Mouse (Mus musculus) forebrain, embryonic 12.5 days (tissue): ENCODE measurements at regions not wholly inside any gene's neighbourhood (a gene's known extent, or its start where the extent isn't known, plus 50 kb on each side); places are given as distances from the start of the nearest gene placed in this dataset.

Source experiments
- ATAC-seq: fragments of 200-750 bp; cut with Nextera tagmentation; 2 replicates; pipeline ENCODE4 v1.8.0; 2017; ENCODE audit warnings: moderate TSS enrichment; ENCODE audit not compliant: low FRiP score
- H3K27ac ChIP-seq: fragments of 300-500 bp; sonication (generic); 2 replicates; pipeline ENCODE4 v1.5.1; 2016; ENCODE audit warnings: mild to moderate bottlenecking
- H3K27me3 ChIP-seq: fragments of 300-500 bp; sonication (generic); 2 replicates; pipeline ENCODE4 v1.6.1; 2016; ENCODE audit warnings: mild to moderate bottlenecking
- H3K36me3 ChIP-seq: fragments of 300-500 bp; sonication (generic); replicated peaks from 2 replicates; pipeline ENCODE4 v1.6.1; 2016; ENCODE audit warnings: mild to moderate bottlenecking
- H3K4me1 ChIP-seq: fragments of 300-500 bp; sonication (generic); 2 replicates; pipeline ENCODE4 v1.6.1; 2016
- H3K4me2 ChIP-seq: fragments of 300-500 bp; sonication (generic); 2 replicates; pipeline ENCODE4 v1.6.1; 2016; ENCODE audit warnings: mild to moderate bottlenecking, moderate library complexity
- H3K4me3 ChIP-seq: fragments of 300-500 bp; sonication (generic); replicated peaks from 2 replicates; pipeline ENCODE4 v1.5.1; 2016; ENCODE audit warnings: mild to moderate bottlenecking
- H3K9ac ChIP-seq: fragments of 300-500 bp; sonication (generic); 2 replicates; pipeline ENCODE4 v1.6.1; 2016; ENCODE audit warnings: mild to moderate bottlenecking
- H3K9me3 ChIP-seq: fragments of 300-500 bp; sonication (generic); 2 replicates; pipeline ENCODE4 v1.6.1; 2016
- WGBS: fragments of 180-500 bp; shearing (Covaris S2); methylation state at CpG from one replicate; pipeline ENCODE4 v1.1.7; 2016; 5-methylcytosine and 5-hydroxymethylcytosine counted together

DNA sequence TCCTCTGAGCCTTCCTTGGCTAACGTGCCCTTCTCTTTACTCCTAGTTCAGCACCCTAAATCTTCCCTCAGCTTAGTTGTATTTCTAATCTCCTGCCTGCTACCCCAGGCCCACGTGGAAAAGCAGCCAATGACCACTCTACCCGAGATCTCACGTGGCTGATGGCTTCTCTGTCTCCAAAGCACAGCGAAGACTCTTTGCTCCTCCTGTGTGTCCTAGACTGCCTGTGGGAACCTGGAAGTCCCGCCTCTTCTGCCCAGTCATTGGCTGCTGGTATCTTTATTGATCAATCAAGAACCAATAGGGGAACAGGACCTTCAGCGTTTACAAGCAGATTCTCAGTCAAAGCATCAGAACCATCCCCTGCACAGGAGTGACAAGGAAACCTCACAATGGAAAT lies 54.8 kb downstream of the Gm19935 start:
- Histone ChIP-seq H3K4me1 (peaks cover 13% of the 10 kb centered on the region), H3K4me2 (no peak overlapping the region), H3K4me3 (no peak overlapping the region), H3K36me3 (no peaks in the 10 kb centered on the region), H3K9me3 (no peaks in the 10 kb centered on the region), H3K27me3 (no peaks in the 10 kb centered on the region), H3K9ac (no peak overlapping the region), H3K27ac (peak overlapping the region; percentile 59)
- WGBS = 81% methylated on average over 7 of the region's 7 CpGs
- ATAC-seq = no peak; the same call in 1 of the 2 replicates

DNA sequence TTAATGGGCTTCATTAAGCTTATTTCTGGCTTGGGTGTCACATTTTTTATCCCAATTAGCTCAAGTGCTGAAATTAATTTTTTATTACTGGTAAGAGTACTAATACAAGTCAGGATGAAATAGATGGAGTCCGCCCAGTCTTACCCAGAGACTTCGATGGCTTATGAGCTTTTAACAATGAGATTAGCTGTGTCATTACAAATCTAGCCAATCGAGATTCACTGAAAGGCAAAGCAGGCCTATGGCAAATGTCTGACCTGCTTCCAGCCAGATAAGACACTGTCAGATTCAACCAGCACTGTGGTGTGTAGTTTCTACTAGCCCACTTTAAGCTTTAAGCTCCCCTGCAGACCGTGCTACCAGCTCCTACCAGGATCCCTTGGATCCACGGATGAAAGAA lies 55.2 kb downstream of the Gm19935 start:
- H3K27ac ChIP-seq = peak overlapping the region; percentile 59
- H3K27me3 ChIP-seq = no peaks in the 10 kb centered on the region
- 52% methylated on average over 5 of the region's 5 CpGs for WGBS
- no peaks in the 10 kb centered on the region for H3K36me3 ChIP-seq
- H3K9ac ChIP-seq = no peak overlapping the region
- H3K4me1 ChIP-seq = peaks cover 13% of the 10 kb centered on the region
- H3K4me2 ChIP-seq = no peak overlapping the region
- peak; percentile 36; the same call in 1 of the 2 replicates for ATAC-seq
- H3K9me3 ChIP-seq = no peaks in the 10 kb centered on the region
- no peak overlapping the region for H3K4me3 ChIP-seq

GRCm38 (mm10) chr8:90761446-90761845 lies 55.7 kb downstream of the Gm19935 start:
- H3K9me3 ChIP-seq = no peaks in the 10 kb centered on the region
- ATAC-seq = peak; percentile 76
- H3K4me2 ChIP-seq = no peak overlapping the region
- no peak overlapping the region for H3K9ac ChIP-seq
- peaks cover 13% of the 10 kb centered on the region for H3K4me1 ChIP-seq
- no peak overlapping the region for H3K4me3 ChIP-seq
- H3K27me3 ChIP-seq = no peaks in the 10 kb centered on the region
- 31% methylated on average over 4 of the region's 4 CpGs for WGBS
- H3K27ac ChIP-seq = no peak overlapping the region
- no peaks in the 10 kb centered on the region for H3K36me3 ChIP-seq

GRCm38 (mm10) chr8:90759531-90759930 lies 57.7 kb downstream of the Gm19935 start:
- H3K4me2 ChIP-seq = no peak overlapping the region
- ATAC-seq = no peak
- no peaks in the 10 kb centered on the region for H3K36me3 ChIP-seq
- H3K9me3 ChIP-seq = no peaks in the 10 kb centered on the region
- no peak overlapping the region for H3K27ac ChIP-seq
- H3K27me3 ChIP-seq = no peaks in the 10 kb centered on the region
- no peak overlapping the region for H3K4me3 ChIP-seq
- WGBS = 46% methylated on average over 9 of the region's 9 CpGs
- no peak overlapping the region for H3K9ac ChIP-seq
- H3K4me1 ChIP-seq = peaks cover 13% of the 10 kb centered on the region

DNA sequence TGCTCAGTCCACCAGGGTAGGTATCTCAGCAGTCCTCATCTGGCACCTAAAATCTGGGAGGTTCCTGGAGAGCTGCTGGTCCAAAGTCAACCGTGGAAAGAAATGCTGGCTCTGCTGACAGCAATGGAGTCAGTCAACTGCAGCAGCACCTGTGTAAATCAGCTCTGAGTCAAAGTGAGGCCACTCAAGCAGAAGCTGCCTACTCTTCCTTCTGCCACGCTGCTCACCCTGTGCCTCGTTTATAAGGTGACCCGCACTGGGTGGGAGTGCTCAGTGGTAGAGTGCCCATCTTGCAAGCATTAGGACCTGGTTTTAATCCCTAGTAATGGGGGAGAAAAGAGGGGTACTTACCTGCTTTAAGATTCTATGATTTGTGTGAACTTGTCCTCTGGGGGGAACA lies 62.2 kb downstream of the Gm19935 start:
- H3K9ac ChIP-seq = no peak overlapping the region
- no peaks in the 10 kb centered on the region for H3K27me3 ChIP-seq
- 75% methylated on average over 4 of the region's 4 CpGs for WGBS
- no peak overlapping the region for H3K4me2 ChIP-seq
- H3K4me1 ChIP-seq = peaks cover 5% of the 10 kb centered on the region; the same call in 1 of the 2 replicates
- 0 out of 2 replicates have a peak, but pooled peaks cover 3% of the 10 kb centered on the region for H3K9me3 ChIP-seq
- no peak overlapping the region for H3K4me3 ChIP-seq
- no peak overlapping the region for H3K27ac ChIP-seq
- no peaks in the 10 kb centered on the region for H3K36me3 ChIP-seq
- no peak for ATAC-seq

DNA sequence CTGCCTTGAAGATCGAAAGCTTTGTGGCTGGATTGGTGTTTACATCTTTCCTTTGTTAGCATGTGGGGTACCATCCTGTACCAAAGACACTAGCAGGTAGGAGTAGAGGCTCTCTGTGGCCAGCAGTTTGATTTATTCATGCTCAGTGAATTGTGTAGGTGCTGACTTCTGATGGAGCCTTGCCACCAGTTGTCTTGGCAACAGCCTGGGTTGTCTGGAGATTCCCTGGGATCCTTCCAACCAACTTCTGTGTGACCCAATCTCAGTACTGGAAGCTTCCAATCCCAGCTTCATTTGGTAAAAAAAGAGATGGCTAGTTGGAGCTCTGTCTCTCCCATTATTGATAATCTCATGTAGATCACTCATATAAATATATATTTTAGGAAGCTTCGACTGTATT lies 73.6 kb downstream of the Gm19935 start:
- H3K27me3 ChIP-seq = no peaks in the 10 kb centered on the region
- WGBS = 96% methylated on average over 2 of the region's 2 CpGs
- no peak overlapping the region for H3K9ac ChIP-seq
- peaks cover 31% of the 10 kb centered on the region for H3K4me1 ChIP-seq
- no peak overlapping the region for H3K4me3 ChIP-seq
- no peaks in the 10 kb centered on the region for H3K36me3 ChIP-seq
- no peak overlapping the region for H3K27ac ChIP-seq
- H3K9me3 ChIP-seq = no peaks in the 10 kb centered on the region
- H3K4me2 ChIP-seq = no peak overlapping the region
- ATAC-seq = no peak

DNA sequence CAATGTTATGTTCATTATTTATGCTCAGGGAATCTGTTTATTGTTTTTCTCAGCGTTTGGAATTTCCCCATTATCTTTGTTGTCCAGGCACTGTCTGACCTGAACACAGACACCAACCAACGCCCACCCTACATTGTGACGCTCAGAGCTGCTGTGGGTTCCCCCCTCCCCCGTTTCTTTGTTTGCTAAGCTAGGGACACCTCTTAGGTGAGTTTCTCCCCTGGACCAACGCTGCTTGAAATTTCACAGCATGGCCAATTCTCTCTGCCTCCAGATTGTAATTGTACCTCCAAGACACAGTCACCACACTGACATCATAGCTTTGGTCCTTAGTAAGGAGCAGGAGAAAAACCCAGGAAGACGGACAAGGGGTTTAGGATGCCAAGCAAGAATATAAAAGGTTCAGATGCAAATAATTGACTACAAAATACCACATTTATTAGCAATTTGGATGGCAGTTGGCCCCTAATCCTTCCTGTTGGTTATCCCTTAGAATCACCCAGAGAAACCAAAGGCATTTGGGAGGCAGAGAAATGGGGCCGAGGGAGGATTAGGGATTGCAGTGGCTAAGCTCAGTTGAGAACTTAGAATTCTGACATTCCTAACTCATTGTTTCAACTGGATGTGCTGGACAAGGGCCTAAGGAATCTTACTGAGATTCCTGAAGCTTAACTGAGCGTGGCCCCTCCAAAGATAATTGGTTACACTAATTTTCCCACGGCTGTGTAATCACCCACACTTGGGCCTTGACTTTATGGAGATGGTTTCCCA lies 76.0 kb downstream of the Gm19935 start:
- 5% methylated on average over 9 of the region's 9 CpGs for WGBS
- Histone ChIP-seq H3K9ac (no peak overlapping the region), H3K4me2 (peak overlapping the region; percentile 17), H3K27me3 (no peaks in the 10 kb centered on the region), H3K9me3 (0 out of 2 replicates have a peak, but pooled peaks cover 3% of the 10 kb centered on the region), H3K4me3 (no peak overlapping the region), H3K4me1 (peaks cover 31% of the 10 kb centered on the region), H3K36me3 (no peaks in the 10 kb centered on the region), H3K27ac (peak overlapping the region; percentile 87)
- peak; percentile 75 for ATAC-seq

DNA sequence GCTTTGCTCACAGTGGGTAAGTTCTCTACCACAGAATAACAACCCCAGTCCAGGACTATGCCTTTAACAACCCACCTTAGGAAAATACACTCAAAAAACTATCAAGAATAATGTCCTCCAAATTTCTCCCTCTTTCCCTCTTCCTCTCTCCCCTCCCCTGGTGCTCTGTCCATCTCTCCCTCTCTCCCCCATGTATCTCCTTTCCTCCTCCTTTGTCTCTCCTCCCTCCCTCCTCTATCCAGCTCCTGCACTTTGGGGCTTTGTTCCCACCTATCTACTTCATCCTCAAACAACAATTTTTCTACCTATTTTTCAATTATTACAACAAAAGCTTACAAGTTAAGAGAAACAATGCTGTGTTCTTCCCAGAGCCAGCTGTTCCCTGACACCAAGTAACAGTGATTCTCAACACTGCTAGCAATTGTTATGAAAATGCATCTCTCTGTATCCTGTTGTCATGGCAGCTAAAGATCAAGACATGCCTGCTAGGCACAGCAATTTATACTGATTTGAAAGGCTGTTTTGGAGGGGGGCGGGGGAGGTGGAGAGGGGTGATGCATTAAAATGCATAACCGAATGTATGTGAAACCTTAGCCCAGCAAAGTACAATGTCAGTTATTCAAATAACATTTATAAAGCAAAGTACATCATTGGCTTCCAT lies 76.8 kb downstream of the Gm19935 start:
- H3K4me3 ChIP-seq = no peak overlapping the region
- H3K27me3 ChIP-seq = no peaks in the 10 kb centered on the region
- H3K4me1 ChIP-seq = peaks cover 31% of the 10 kb centered on the region
- peak overlapping the region; percentile 38; the same call in 1 of the 2 replicates for H3K9ac ChIP-seq
- peak overlapping the region; percentile 17 for H3K4me2 ChIP-seq
- peak; percentile 87 for ATAC-seq
- no peaks in the 10 kb centered on the region for H3K36me3 ChIP-seq
- H3K9me3 ChIP-seq = 0 out of 2 replicates have a peak, but pooled peaks cover 3% of the 10 kb centered on the region
- peak overlapping the region; percentile 87 for H3K27ac ChIP-seq
- 6% methylated on average over 2 of the region's 2 CpGs for WGBS

DNA sequence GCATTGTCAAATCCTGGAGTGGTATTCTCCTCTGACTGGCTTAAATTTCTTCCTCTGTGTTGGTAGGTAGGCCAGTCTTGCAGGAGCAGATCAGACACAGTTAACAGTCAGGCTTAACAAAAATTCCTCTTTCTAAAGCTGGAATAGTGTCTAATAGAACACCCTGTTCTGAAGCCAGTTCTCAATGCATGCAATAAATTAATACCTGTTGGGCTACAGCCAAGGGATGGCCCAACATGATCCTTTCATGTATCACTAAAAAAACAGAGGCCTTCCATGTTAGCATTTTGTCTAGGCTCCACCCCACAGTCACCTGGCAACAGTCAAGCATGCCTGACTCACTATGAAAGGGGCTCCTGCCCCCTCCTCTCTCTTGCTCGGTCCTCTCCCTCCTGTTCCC lies 89.2 kb downstream of the Gm19935 start:
- Histone ChIP-seq H3K9ac (no peak overlapping the region), H3K4me1 (no peaks in the 10 kb centered on the region), H3K4me2 (no peak overlapping the region), H3K4me3 (no peak overlapping the region), H3K36me3 (no peaks in the 10 kb centered on the region), H3K27ac (no peak overlapping the region), H3K27me3 (no peaks in the 10 kb centered on the region), H3K9me3 (no peaks in the 10 kb centered on the region)
- no peak for ATAC-seq
- WGBS = 13% methylated on average over 1 of the region's 1 CpGs

DNA sequence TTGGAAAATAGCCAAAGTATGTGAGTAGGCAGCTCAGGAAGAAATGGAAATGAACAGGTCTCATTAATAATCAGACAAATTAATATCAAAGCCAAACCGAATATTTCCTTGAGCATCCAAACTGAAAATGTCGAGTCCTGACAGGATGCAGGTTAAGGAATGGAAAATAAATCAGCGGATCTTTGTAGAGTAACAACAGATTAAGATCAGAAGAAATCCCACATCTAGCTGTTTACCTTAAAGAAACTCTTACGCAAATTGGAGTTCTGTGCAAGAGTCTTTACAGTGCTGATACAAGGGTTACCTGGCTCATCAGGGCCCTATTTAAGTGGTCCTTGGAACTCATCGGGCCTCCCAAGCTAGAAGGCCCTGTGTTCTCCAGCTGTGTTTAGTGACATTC lies 92.0 kb downstream of the Gm19935 start:
- Histone ChIP-seq H3K27ac (no peak overlapping the region), H3K27me3 (no peaks in the 10 kb centered on the region), H3K4me1 (no peaks in the 10 kb centered on the region), H3K36me3 (no peaks in the 10 kb centered on the region), H3K9me3 (no peaks in the 10 kb centered on the region), H3K4me2 (no peak overlapping the region), H3K4me3 (no peak overlapping the region), H3K9ac (no peak overlapping the region)
- 94% methylated on average over 5 of the region's 5 CpGs for WGBS
- ATAC-seq = no peak

GRCm38 (mm10) chr8:90716436-90716835 lies 100.8 kb downstream of the Gm19935 start:
- Histone ChIP-seq H3K9me3 (no peaks in the 10 kb centered on the region), H3K9ac (no peak overlapping the region), H3K4me2 (no peak overlapping the region), H3K27ac (no peak overlapping the region), H3K27me3 (no peaks in the 10 kb centered on the region), H3K4me1 (peaks cover 3% of the 10 kb centered on the region; the same call in 1 of the 2 replicates), H3K36me3 (no peaks in the 10 kb centered on the region), H3K4me3 (no peak overlapping the region)
- WGBS = 55% methylated on average over 3 of the region's 3 CpGs
- ATAC-seq = no peak

DNA sequence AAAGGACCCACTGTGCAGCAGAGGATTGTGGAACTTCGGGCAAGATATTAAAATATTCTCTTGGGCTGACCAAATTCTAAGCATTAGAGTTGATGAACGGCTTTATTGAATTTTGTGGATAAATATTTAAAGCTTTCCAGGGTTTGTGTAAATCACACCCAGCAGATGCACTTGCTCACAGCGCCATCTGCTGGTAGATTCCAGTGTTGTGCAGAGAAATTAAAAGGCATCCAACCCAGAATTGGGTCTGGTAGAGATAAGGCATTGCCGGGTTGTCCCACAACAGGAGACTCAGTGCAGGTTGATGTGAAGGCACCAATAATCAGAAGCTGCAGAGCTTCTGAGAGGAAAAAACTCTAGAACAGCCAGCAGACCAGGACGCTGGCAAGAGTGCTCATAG lies 108.7 kb downstream of the Gm19935 start:
- peaks cover 5% of the 10 kb centered on the region; the same call in 1 of the 2 replicates for H3K4me1 ChIP-seq
- no peak overlapping the region for H3K27ac ChIP-seq
- peaks cover 6% of the 10 kb centered on the region; the same call in 1 of the 2 replicates for H3K27me3 ChIP-seq
- ATAC-seq = peak; percentile 57
- peak overlapping the region; percentile 2; the same call in 1 of the 2 replicates for H3K4me2 ChIP-seq
- no peaks in the 10 kb centered on the region for H3K9me3 ChIP-seq
- no peak overlapping the region for H3K9ac ChIP-seq
- 15% methylated on average over 5 of the region's 5 CpGs for WGBS
- H3K36me3 ChIP-seq = no peaks in the 10 kb centered on the region
- H3K4me3 ChIP-seq = no peak overlapping the region
